Mouse (Mus musculus) left cerebral cortex, adult 9 months (tissue): ENCODE results near the gene Ankrd31.
"Not testable (repeated sequence)": the region's sequence is repeated elsewhere in the genome, so short reads cannot be mapped to it uniquely, and the experiment has no call there.

Experiments
- DNase-seq, 2 experiments: peaks; one replicate each; pipeline ENCODE4 v3.0.0; 2022; ENCODE audit warnings: low spot score in 2 of 2

Gene Ankrd31

DNA sequence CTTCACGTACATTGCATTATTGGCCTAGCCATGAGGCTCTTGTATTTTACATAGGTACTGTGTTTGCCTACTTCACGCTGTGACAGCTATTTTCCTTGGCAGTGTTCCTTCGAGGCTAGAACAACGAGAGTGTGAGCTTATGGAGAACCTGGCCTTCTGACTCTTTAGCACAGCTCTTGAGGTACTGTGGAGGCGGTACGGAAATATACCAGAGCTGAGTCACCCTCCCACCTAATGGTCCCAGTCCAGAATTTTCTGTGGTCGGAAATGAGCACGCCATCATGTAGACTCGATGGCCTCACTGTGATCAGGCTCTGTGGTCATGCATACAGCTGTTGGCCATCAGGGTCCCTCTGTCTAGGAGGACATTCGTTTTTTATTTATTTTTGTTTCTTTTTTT is 191.6 kb downstream of the Ankrd31 start:
- no peak for DNase-seq

GRCm38 (mm10) chr13:96941481-96941880 is 193.4 kb downstream of the Ankrd31 start:
- DNase-seq: not testable (repeated sequence)

- DNase-seq: peak; percentile 18 to 59
These were observed 195.5 kb downstream of the Ankrd31 start for GRCm38 (mm10) chr13:96943571-96943970.

- no peak for DNase-seq
These were observed 197.7 kb downstream of the Ankrd31 start for GRCm38 (mm10) chr13:96945748-96946147.

DNA sequence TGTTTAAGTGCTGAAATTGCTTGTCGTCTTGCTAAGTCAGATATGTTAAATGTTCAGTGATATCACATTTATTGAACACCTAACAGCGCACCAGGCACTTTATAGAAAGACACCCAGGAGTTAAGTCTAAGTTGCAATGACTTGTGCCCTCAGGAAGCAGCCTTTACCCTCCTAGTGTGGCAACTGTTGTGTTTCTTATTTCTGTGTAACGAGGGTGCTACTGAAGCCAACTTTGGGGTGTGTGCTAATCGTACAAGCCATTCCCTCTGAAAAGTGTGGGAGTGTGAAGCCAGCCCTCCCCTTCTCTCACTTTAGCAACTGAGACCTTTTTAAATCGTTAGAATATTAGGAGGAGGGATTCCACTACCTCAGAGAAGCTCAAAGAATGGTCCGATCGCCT is 199.7 kb downstream of the Ankrd31 start:
- DNase-seq: no peak

- no peak for DNase-seq
These were observed 203.8 kb downstream of the Ankrd31 start for GRCm38 (mm10) chr13:96951880-96952279.

- no peak for DNase-seq
These were observed 208.4 kb downstream of the Ankrd31 start for GRCm38 (mm10) chr13:96956466-96956865.
